Mouse (Mus musculus) midbrain, embryonic 15.5 days (tissue): Measurements from ENCODE around the gene Adcy6. TPM values are rescaled to one million over a fixed set of nuclear protein-coding genes. Genes with fewer than 3 reads are reported as not detected.
"Not testable (repeated sequence)": the region's sequence is repeated elsewhere in the genome, so short reads cannot be mapped to it uniquely, and the experiment has no call there.

Source experiments
- ATAC-seq: fragments of 200-750 bp; cut with Nextera tagmentation; replicated peaks from 2 replicates; pipeline ENCODE4 v1.8.0; 2017; ENCODE audit warnings: moderate TSS enrichment
- H3K27ac ChIP-seq: fragments of 300-500 bp; sonication (generic); 2 replicates; pipeline ENCODE4 v1.5.1; 2015; ENCODE audit warnings: mild to moderate bottlenecking, inconsistent platforms
- H3K27me3 ChIP-seq: fragments of 300-500 bp; sonication (generic); replicated peaks from 2 replicates; pipeline ENCODE4 v1.6.1; 2015; ENCODE audit warnings: inconsistent platforms
- H3K36me3 ChIP-seq: fragments of 300-500 bp; sonication (generic); replicated peaks from 2 replicates; pipeline ENCODE4 v1.6.1; 2015; ENCODE audit warnings: inconsistent platforms
- H3K4me1 ChIP-seq: fragments of 300-500 bp; sonication (generic); 2 replicates; pipeline ENCODE4 v1.6.1; 2015; ENCODE audit warnings: inconsistent platforms
- H3K4me2 ChIP-seq: fragments of 300-500 bp; sonication (generic); 2 replicates; pipeline ENCODE4 v1.6.1; 2015; ENCODE audit warnings: inconsistent platforms, mild to moderate bottlenecking, moderate library complexity
- H3K4me3 ChIP-seq: fragments of 300-500 bp; sonication (generic); 2 replicates; pipeline ENCODE4 v1.5.1; 2015; ENCODE audit warnings: mild to moderate bottlenecking, inconsistent platforms
- H3K9ac ChIP-seq: fragments of 300-500 bp; sonication (generic); 2 replicates; pipeline ENCODE4 v1.6.1; 2015; ENCODE audit warnings: mild to moderate bottlenecking, inconsistent platforms
- H3K9me3 ChIP-seq: fragments of 300-500 bp; sonication (generic); 2 replicates; pipeline ENCODE4 v1.6.1; 2016; ENCODE audit warnings: inconsistent platforms
- WGBS: fragments of 180-500 bp; shearing (Covaris S2); methylation state at CpG from one replicate; pipeline ENCODE4 v1.1.7; 2015; ENCODE audit warnings: mixed read lengths; 5-methylcytosine and 5-hydroxymethylcytosine counted together
- polyA plus RNA-seq: library from polyadenylated mRNA; unstranded; fragments of >200 nt; fragmentation: Nextera tagmentation; extraction: Ambion mirVana; gene quantifications from 2 replicates; pipeline ENCODE4 v1.2.1, GENCODE M21; 2015

Gene Adcy6
- polyA plus RNA-seq, 1 experiment from 2014 or later: 15.2 TPM

- Histone ChIP-seq H3K4me3 (no peak overlapping the region), H3K27ac (no peak overlapping the region), H3K9me3 (no peaks in the 10 kb centered on the region), H3K27me3 (no peaks in the 10 kb centered on the region), H3K36me3 (peaks cover 18% of the 10 kb centered on the region; the same call in 1 of the 2 replicates), H3K9ac (no peak overlapping the region), H3K4me1 (no peaks in the 10 kb centered on the region), H3K4me2 (no peak overlapping the region)
- no peak for ATAC-seq
- WGBS: 79% methylated on average over 7 of the region's 7 CpGs
Observed at GRCm38 (mm10) chr15:98589640-98590336, 20.1 kb downstream of the Adcy6 start.

- WGBS: 88% methylated on average over 11 of the region's 11 CpGs
- Histone ChIP-seq H3K27ac (no peak overlapping the region), H3K4me2 (no peak overlapping the region), H3K4me3 (no peak overlapping the region), H3K27me3 (no peaks in the 10 kb centered on the region), H3K4me1 (no peaks in the 10 kb centered on the region), H3K9me3 (no peaks in the 10 kb centered on the region), H3K36me3 (peaks cover 12% of the 10 kb centered on the region; the same call in 1 of the 2 replicates), H3K9ac (no peak overlapping the region)
- ATAC-seq: no peak
Observed at GRCm38 (mm10) chr15:98587751-98588150, 22.1 kb downstream of the Adcy6 start.

- not testable (repeated sequence) for H3K4me3 ChIP-seq, H3K27ac ChIP-seq, H3K9ac ChIP-seq, ATAC-seq, H3K4me1 ChIP-seq, H3K4me2 ChIP-seq, H3K9me3 ChIP-seq, H3K36me3 ChIP-seq, H3K27me3 ChIP-seq
- 85% methylated on average over 9 of the region's 9 CpGs for WGBS
Observed at GRCm38 (mm10) chr15:98586141-98586540, 23.7 kb downstream of the Adcy6 start.

GRCm38 (mm10) chr15:98585421-98585820 is 24.5 kb downstream of the Adcy6 start:
- no peak overlapping the region for H3K4me2 ChIP-seq
- no peak overlapping the region for H3K4me3 ChIP-seq
- H3K9ac ChIP-seq: no peak overlapping the region
- H3K36me3 ChIP-seq: no peaks in the 10 kb centered on the region
- no peak for ATAC-seq
- no peaks in the 10 kb centered on the region for H3K4me1 ChIP-seq
- H3K27me3 ChIP-seq: no peaks in the 10 kb centered on the region
- H3K27ac ChIP-seq: no peak overlapping the region
- WGBS: 41% methylated on average over 7 of the region's 7 CpGs
- H3K9me3 ChIP-seq: no peaks in the 10 kb centered on the region

DNA sequence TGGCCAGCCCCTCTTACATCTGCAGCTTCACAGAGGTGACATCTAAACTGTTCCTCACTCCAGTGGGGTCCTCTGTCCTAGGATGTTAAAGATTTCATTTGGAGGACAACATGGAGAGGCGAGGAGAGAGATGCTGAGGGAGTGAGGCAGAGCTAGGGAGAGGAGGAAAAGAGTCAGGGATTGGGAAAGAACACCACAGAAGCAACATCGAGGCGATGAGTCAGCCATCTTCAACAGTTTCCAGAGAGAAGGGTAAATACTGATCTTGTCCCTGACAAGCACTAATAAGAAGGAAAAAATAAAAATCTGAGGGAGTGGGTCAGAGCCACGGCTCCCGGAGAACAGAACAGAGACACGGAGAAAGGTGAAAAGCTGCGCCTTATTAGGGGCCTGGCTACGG is 26.9 kb downstream of the Adcy6 start:
- 77% methylated on average over 8 of the region's 8 CpGs for WGBS
- Histone ChIP-seq H3K4me3 (no peak overlapping the region), H3K9me3 (no peaks in the 10 kb centered on the region), H3K27me3 (no peaks in the 10 kb centered on the region), H3K4me2 (no peak overlapping the region), H3K4me1 (no peaks in the 10 kb centered on the region), H3K9ac (no peak overlapping the region), H3K36me3 (no peaks in the 10 kb centered on the region), H3K27ac (no peak overlapping the region)
- no peak for ATAC-seq

DNA sequence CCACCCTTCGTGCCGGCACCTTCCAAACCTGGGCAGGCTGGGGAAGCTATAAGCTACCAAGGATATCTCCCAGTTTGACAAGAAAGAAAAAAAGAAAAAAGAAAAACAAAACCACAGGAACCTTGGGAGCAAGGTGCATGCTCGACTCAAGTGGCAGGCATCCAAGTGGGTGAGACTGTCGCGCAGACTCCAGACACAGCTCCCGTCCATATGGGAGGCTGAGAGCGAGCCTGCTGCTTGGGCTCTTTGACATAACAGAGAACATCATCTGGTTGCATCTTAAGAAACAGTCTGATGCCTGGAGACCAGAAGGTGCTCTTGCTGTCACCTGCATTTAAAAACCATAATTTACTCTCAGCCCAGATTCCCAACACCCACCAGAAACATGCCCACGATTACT is 27.5 kb downstream of the Adcy6 start:
- WGBS: 87% methylated on average over 8 of the region's 8 CpGs
- Histone ChIP-seq H3K27ac (no peak overlapping the region), H3K9ac (no peak overlapping the region), H3K27me3 (0 out of 2 replicates have a peak, but pooled peaks cover 3% of the 10 kb centered on the region), H3K36me3 (no peaks in the 10 kb centered on the region), H3K4me1 (no peaks in the 10 kb centered on the region), H3K9me3 (no peaks in the 10 kb centered on the region), H3K4me2 (no peak overlapping the region), H3K4me3 (no peak overlapping the region)
- no peak for ATAC-seq

DNA sequence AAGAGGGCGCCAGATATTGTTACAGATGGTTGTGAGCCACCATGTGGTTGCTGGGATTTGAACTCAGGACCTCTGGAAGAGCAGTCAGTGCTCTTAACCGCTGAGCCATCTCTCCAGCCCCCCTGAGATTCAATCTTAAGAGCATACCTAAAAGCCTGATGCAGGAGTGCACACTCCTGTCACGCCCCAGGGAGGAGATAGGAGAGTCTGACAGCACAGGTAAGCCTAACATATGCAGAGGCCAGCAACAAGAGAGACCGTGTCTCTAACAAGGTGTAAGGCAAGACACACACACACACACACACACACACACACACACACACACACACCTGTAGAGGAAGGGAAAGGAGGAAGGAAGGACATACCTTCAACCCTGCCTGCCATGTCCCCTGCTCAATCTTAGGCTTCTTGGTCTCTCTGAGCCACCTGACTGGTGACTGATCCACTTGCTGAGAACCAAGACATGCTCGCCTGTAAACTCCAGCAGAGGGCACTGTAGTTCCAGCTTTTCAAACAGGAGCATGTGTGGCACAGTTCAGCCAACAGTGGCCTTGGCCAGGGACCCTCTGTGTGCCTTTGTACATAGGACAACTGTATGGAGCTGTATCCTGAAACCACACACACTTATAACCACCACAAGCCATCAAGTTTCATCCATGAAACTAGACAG is 29.9 kb downstream of the Adcy6 start:
- peak; percentile 69 for ATAC-seq
- no peaks in the 10 kb centered on the region for H3K36me3 ChIP-seq
- H3K27ac ChIP-seq: no peak overlapping the region
- 49% methylated on average over 5 of the region's 5 CpGs for WGBS
- H3K27me3 ChIP-seq: 0 out of 2 replicates have a peak, but pooled peaks cover 3% of the 10 kb centered on the region
- no peak overlapping the region for H3K9ac ChIP-seq
- H3K4me2 ChIP-seq: no peak overlapping the region
- no peaks in the 10 kb centered on the region for H3K4me1 ChIP-seq
- no peak overlapping the region for H3K4me3 ChIP-seq
- H3K9me3 ChIP-seq: no peaks in the 10 kb centered on the region

GRCm38 (mm10) chr15:98579310-98579709 is 30.6 kb downstream of the Adcy6 start:
- no peak overlapping the region for H3K4me2 ChIP-seq
- H3K27me3 ChIP-seq: 0 out of 2 replicates have a peak, but pooled peaks cover 3% of the 10 kb centered on the region
- no peak overlapping the region for H3K9ac ChIP-seq
- no peak for ATAC-seq
- H3K27ac ChIP-seq: no peak overlapping the region
- H3K36me3 ChIP-seq: no peaks in the 10 kb centered on the region
- H3K9me3 ChIP-seq: no peaks in the 10 kb centered on the region
- H3K4me3 ChIP-seq: no peak overlapping the region
- H3K4me1 ChIP-seq: no peaks in the 10 kb centered on the region
- WGBS: 79% methylated on average over 2 of the region's 2 CpGs

DNA sequence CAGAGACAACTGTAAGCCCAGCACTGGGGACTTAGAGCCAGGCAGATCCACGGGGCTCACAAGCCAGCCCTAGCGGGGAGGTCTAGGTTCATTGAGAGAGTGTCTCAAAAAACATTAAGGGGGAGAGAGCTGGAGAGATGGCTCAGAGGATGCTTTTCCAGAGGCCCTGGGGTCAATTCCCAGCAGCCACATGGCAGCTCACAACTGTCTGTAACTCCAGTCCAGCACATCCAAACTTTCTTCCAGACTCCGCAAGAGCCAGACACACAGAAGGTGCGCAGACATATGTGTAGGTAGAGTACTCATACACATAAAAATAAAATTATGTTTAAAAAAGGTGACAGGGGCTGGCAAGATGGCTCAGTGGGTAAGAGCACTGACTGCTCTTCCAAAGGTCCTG is 36.6 kb downstream of the Adcy6 start:
- WGBS: 70% methylated on average over 4 of the region's 4 CpGs
- H3K4me3 ChIP-seq: no peak overlapping the region

DNA sequence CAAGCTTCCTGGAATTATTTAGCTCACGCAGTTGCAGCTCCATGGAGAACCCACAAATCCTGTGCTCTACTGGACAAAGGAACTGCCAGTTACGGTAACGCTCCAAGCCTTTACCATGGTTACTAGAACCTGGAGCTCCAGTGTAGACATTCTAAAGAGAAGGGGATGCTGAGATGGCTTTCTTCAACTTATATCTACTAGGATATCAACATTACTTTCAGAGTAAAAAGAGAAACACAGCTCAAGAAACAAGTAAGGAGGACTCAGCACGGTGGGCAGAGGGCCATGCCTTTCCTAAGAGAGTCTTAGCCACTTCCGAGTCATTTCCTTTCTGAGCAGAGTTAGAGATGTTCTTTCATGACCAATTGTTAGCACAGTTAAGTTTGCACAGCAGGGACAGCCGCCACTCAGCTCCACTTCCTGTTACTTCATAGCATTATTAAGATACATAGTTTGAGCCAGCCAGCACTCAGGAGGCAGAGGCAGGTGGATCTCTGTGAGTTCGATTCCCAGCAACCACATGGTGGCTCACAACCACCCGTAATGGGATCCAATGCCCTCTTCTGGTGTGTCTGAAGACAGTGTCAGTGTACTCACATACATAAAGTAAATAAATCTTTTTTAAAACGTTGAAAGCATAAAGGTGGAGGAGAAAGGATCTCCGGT is 38.9 kb downstream of the Adcy6 start, which contains the start of the genes Ccnt1 and 4930415O20Rik:
TSS of gene Ccnt1 (minus strand) at position 51 of the 666 bp plus-strand sequence.
TSS of gene 4930415O20Rik (plus strand) at position 132 of the 666 bp plus-strand sequence.
- no peak within 1 kb of the TSS for H3K9ac ChIP-seq
- H3K27me3 ChIP-seq: no peaks in the 10 kb centered on the region
- ATAC-seq: no peak
- peaks cover 16% of the 10 kb centered on the region for H3K4me1 ChIP-seq
- no peak within 1 kb of the TSS for H3K4me3 ChIP-seq
- H3K36me3 ChIP-seq: no peaks in the 10 kb centered on the region
- H3K4me2 ChIP-seq: no peak within 1 kb of the TSS
- no peaks in the 10 kb centered on the region for H3K9me3 ChIP-seq
- H3K27ac ChIP-seq: no peak within 1 kb of the TSS
- 83% methylated on average over 10 of the region's 10 CpGs for WGBS

More for the DNA sequence above, 36.6 kb downstream of the Adcy6 start:
- no peaks in the 10 kb centered on the region for H3K9me3 ChIP-seq
- no peak overlapping the region for H3K4me2 ChIP-seq
- H3K36me3 ChIP-seq: no peaks in the 10 kb centered on the region
- ATAC-seq: no peak
- no peak overlapping the region for H3K27ac ChIP-seq
- H3K9ac ChIP-seq: no peak overlapping the region
- H3K4me1 ChIP-seq: peaks cover 8% of the 10 kb centered on the region
- 0 out of 2 replicates have a peak, but pooled peaks cover 3% of the 10 kb centered on the region for H3K27me3 ChIP-seq

GRCm38 (mm10) chr15:98569795-98570365 is 40.0 kb downstream of the Adcy6 start:
- Histone ChIP-seq H3K4me3 (no peak overlapping the region), H3K4me2 (no peak overlapping the region), H3K9me3 (no peaks in the 10 kb centered on the region), H3K27ac (no peak overlapping the region), H3K9ac (no peak overlapping the region), H3K27me3 (no peaks in the 10 kb centered on the region), H3K36me3 (no peaks in the 10 kb centered on the region), H3K4me1 (peaks cover 27% of the 10 kb centered on the region)
- WGBS: 85% methylated on average over 4 of the region's 4 CpGs
- ATAC-seq: no peak

GRCm38 (mm10) chr15:98569216-98569615 is 40.7 kb downstream of the Adcy6 start:
- Histone ChIP-seq H3K9ac (peak overlapping the region; percentile 74; the same call in 1 of the 2 replicates), H3K4me1 (peaks cover 31% of the 10 kb centered on the region), H3K36me3 (no peaks in the 10 kb centered on the region), H3K9me3 (no peaks in the 10 kb centered on the region), H3K4me2 (peak overlapping the region; percentile 65), H3K4me3 (peak overlapping the region; percentile 96; the same call in 1 of the 2 replicates), H3K27me3 (no peaks in the 10 kb centered on the region), H3K27ac (no peak overlapping the region)
- ATAC-seq: no peak
- 69% methylated on average over 7 of the region's 7 CpGs for WGBS
